Mouse (Mus musculus) kidney, embryonic 15.5 days (tissue): Measurements from ENCODE around the gene Lmln. TPM values are rescaled to one million over a fixed set of nuclear protein-coding genes. Genes with fewer than 3 reads are reported as not detected.
"Not testable (repeated sequence)": the region's sequence is repeated elsewhere in the genome, so short reads cannot be mapped to it uniquely, and the experiment has no call there.

Experiments used
- ATAC-seq: fragments of 200-750 bp; cut with Nextera tagmentation; replicated peaks from 2 replicates; pipeline ENCODE4 v1.8.0; 2017; ENCODE audit warnings: moderate TSS enrichment; ENCODE audit not compliant: low FRiP score
- H3K27ac ChIP-seq: fragments of 300-500 bp; sonication (generic); 2 replicates; pipeline ENCODE4 v1.5.1; 2015; ENCODE audit warnings: mild to moderate bottlenecking, inconsistent platforms
- H3K27me3 ChIP-seq: fragments of 300-500 bp; sonication (generic); 2 replicates; pipeline ENCODE4 v1.6.1; 2015; ENCODE audit warnings: inconsistent platforms
- H3K36me3 ChIP-seq: fragments of 300-500 bp; sonication (generic); 2 replicates; pipeline ENCODE4 v1.6.1; 2015; ENCODE audit warnings: inconsistent platforms
- H3K4me1 ChIP-seq: fragments of 300-500 bp; sonication (generic); 2 replicates; pipeline ENCODE4 v1.6.1; 2015; ENCODE audit warnings: inconsistent platforms
- H3K4me2 ChIP-seq: fragments of 300-500 bp; sonication (generic); 2 replicates; pipeline ENCODE4 v1.6.1; 2015; ENCODE audit warnings: moderate library complexity, mild to moderate bottlenecking, inconsistent platforms
- H3K4me3 ChIP-seq: fragments of 300-500 bp; sonication (generic); replicated peaks from 2 replicates; pipeline ENCODE4 v1.5.1; 2015; ENCODE audit warnings: mild to moderate bottlenecking, inconsistent platforms
- H3K9ac ChIP-seq: fragments of 300-500 bp; sonication (generic); 2 replicates; pipeline ENCODE4 v1.6.1; 2015; ENCODE audit warnings: mild to moderate bottlenecking, inconsistent platforms
- H3K9me3 ChIP-seq: fragments of 300-500 bp; sonication (generic); replicated peaks from 2 replicates; pipeline ENCODE4 v1.6.1; 2016; ENCODE audit warnings: inconsistent platforms
- WGBS: fragments of 180-500 bp; shearing (Covaris S2); methylation state at CpG from one replicate; pipeline ENCODE4 v1.1.7; 2015; ENCODE audit warnings: mixed read lengths; 5-methylcytosine and 5-hydroxymethylcytosine counted together
- polyA plus RNA-seq: library from polyadenylated mRNA; unstranded; fragments of >200 nt; fragmentation: Nextera tagmentation; extraction: Ambion mirVana; gene quantifications from 2 replicates; pipeline ENCODE4 v1.2.1, GENCODE M21; 2015

The Lmln gene
- polyA plus RNA-seq, 1 experiment from 2014 or later = 2.3 TPM

DNA sequence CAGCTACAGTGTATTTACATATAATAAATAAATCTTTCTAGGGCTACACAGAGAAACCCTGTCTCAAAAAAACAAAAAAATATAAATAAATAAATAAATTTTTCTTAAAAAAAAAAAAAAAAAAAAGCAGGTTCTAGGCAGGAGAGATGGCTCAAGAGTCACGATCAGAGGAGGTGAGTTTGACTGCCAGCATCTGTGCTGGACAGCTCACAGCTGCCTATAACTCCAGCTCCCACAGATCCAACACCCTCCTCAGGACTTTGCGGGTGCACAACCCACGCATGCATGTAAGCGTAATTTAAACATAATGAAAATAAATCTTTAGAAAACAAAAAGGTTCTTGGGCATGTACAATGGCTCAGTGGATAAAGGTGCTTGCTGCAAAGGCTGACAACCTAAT lies 26.3 kb upstream of the Lmln start:
- Histone ChIP-seq H3K36me3 (no peaks in the 10 kb centered on the region), H3K4me1 (0 out of 2 replicates have a peak, but pooled peaks cover 11% of the 10 kb centered on the region), H3K4me2 (no peak overlapping the region), H3K27me3 (no peaks in the 10 kb centered on the region), H3K27ac (0 out of 2 replicates have a peak overlapping the region, but pooled peaks have one; percentile 3), H3K9ac (no peak overlapping the region), H3K9me3 (no peaks in the 10 kb centered on the region), H3K4me3 (no peak overlapping the region)
- no peak for ATAC-seq
- 25% methylated on average over 4 of the region's 4 CpGs for WGBS

DNA sequence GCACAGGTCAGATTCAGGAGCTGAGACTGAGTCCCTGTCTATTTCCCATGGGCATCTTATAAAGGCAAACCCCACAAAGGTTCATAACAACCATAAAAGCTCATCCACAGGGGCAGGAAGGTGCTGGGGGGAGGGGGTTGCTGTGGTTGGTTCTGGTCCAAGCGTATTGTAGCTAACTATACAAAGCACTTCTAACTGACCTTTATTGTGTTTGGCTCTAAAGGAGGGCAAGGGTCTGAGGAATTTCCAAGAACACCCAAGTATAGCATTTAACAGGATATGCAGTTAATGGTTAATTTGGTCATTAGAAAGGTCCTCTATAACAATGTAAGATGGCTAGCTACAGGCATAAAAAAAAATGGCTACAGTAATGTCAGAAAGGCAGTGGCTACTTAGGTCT lies 19.6 kb upstream of the Lmln start:
- no peaks in the 10 kb centered on the region for H3K4me1 ChIP-seq
- H3K27me3 ChIP-seq = no peaks in the 10 kb centered on the region
- 87% methylated on average over 1 of the region's 1 CpGs for WGBS
- no peaks in the 10 kb centered on the region for H3K9me3 ChIP-seq
- no peak overlapping the region for H3K9ac ChIP-seq
- H3K36me3 ChIP-seq = no peaks in the 10 kb centered on the region
- H3K27ac ChIP-seq = no peak overlapping the region
- ATAC-seq = peak; percentile 64; the same call in 1 of the 2 replicates
- no peak overlapping the region for H3K4me2 ChIP-seq
- no peak overlapping the region for H3K4me3 ChIP-seq

DNA sequence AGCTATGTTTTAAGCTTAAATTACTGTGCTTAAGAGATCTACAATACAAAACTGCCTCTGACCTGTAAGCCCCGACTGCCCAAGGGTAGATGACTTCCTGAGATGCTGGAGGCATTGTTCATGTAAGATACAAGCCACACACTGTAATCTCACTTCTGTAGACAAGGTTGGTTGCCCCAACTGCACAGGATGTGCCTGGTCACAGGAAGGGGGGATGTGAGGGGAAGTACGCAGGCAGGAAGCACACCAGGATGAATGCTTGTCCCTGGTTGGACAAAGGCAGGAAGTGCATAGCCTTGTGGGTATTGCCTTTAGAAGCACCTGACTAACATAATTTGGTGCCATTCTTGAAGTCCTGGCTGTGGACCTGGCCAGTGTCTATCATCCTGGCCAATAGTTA lies 19.1 kb upstream of the Lmln start:
- H3K27ac ChIP-seq = peak overlapping the region; percentile 3; the same call in 1 of the 2 replicates
- no peaks in the 10 kb centered on the region for H3K36me3 ChIP-seq
- 78% methylated on average over 2 of the region's 2 CpGs for WGBS
- ATAC-seq = 0 out of 2 replicates have a peak, but pooled peaks have one; percentile 22
- H3K4me2 ChIP-seq = no peak overlapping the region
- H3K4me1 ChIP-seq = no peaks in the 10 kb centered on the region
- H3K9ac ChIP-seq = no peak overlapping the region
- H3K27me3 ChIP-seq = no peaks in the 10 kb centered on the region
- H3K4me3 ChIP-seq = no peak overlapping the region
- no peaks in the 10 kb centered on the region for H3K9me3 ChIP-seq

DNA sequence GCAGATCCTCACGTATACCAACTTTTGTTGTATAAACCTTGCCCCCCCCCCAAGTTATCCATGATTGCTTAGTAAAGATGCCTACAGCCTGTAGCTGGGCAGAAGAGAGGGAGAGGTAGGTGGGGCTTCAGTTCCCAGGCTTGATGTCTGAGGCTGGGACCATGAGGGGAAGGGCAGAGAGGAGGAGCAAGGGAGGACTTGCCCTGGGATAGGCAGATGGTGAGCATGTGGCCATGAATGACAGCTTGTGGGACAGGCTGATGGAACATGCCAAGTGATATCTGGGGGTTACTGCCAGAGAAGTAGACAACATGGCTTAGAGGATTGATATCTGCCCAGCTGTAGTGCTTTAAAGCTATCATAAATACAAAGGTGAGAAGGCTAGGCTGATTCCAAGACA lies 14.3 kb upstream of the Lmln start:
- H3K4me1 ChIP-seq = no peaks in the 10 kb centered on the region
- H3K27ac ChIP-seq = no peak overlapping the region
- H3K9ac ChIP-seq = no peak overlapping the region
- no peaks in the 10 kb centered on the region for H3K9me3 ChIP-seq
- 98% methylated on average over 1 of the region's 1 CpGs for WGBS
- no peaks in the 10 kb centered on the region for H3K36me3 ChIP-seq
- H3K4me2 ChIP-seq = no peak overlapping the region
- no peaks in the 10 kb centered on the region for H3K27me3 ChIP-seq
- ATAC-seq = no peak
- H3K4me3 ChIP-seq = no peak overlapping the region

- Histone ChIP-seq H3K4me3 (no peak overlapping the region), H3K27ac (no peak overlapping the region), H3K9ac (no peak overlapping the region), H3K27me3 (no peaks in the 10 kb centered on the region), H3K36me3 (no peaks in the 10 kb centered on the region), H3K4me2 (no peak overlapping the region), H3K4me1 (no peaks in the 10 kb centered on the region), H3K9me3 (no peaks in the 10 kb centered on the region)
- 84% methylated on average over 2 of the region's 2 CpGs for WGBS
- no peak for ATAC-seq
These were observed 13.6 kb upstream of the Lmln start for GRCm38 (mm10) chr16:33048686-33049085.

GRCm38 (mm10) chr16:33049809-33050208 lies 12.5 kb upstream of the Lmln start:
- Histone ChIP-seq H3K4me1 (no peaks in the 10 kb centered on the region), H3K9ac (no peak overlapping the region), H3K27ac (no peak overlapping the region), H3K4me2 (no peak overlapping the region), H3K4me3 (no peak overlapping the region), H3K9me3 (no peaks in the 10 kb centered on the region), H3K36me3 (no peaks in the 10 kb centered on the region), H3K27me3 (no peaks in the 10 kb centered on the region)
- no peak for ATAC-seq
- 87% methylated on average over 16 of the region's 16 CpGs for WGBS

- Histone ChIP-seq H3K27ac (no peak overlapping the region), H3K27me3 (no peaks in the 10 kb centered on the region), H3K9ac (no peak overlapping the region), H3K4me3 (no peak overlapping the region), H3K36me3 (peaks cover 4% of the 10 kb centered on the region), H3K4me1 (peaks cover 7% of the 10 kb centered on the region), H3K9me3 (no peaks in the 10 kb centered on the region), H3K4me2 (no peak overlapping the region)
- no peak for ATAC-seq
- 76% methylated on average over 5 of the region's 5 CpGs for WGBS
These were observed 9.2 kb upstream of the Lmln start for GRCm38 (mm10) chr16:33053141-33053540.

- H3K9me3 ChIP-seq, H3K4me2 ChIP-seq, H3K4me3 ChIP-seq, H3K9ac ChIP-seq, H3K27ac ChIP-seq, H3K27me3 ChIP-seq, ATAC-seq: not testable (repeated sequence)
- peaks cover 22% of the 10 kb centered on the region for H3K36me3 ChIP-seq
- peaks cover 23% of the 10 kb centered on the region for H3K4me1 ChIP-seq
- WGBS = 88% methylated on average over 2 of the region's 2 CpGs
These were observed 7.4 kb upstream of the Lmln start for GRCm38 (mm10) chr16:33054927-33055326.

DNA sequence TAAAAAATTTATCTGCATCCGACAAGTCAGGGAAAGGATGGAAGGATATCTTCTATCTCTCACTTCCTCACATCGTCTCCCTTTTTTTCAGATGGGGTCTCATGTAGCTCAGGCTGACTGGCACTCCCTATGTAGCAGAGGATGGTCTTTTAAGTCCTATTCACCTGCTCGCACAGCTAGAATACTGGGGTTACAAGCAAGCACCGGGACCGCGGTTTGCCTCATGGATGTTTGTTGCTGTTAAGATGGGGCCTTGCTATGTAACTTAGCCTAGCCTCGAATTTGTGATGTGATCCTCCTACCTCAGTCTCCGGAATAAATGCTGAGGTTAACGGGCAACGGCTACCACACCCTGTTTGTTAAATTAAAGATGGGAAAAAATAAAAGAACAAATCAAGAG lies 6.7 kb upstream of the Lmln start:
- ATAC-seq = peak; percentile 41
- peak overlapping the region; percentile 67 for H3K4me2 ChIP-seq
- H3K4me1 ChIP-seq = peaks cover 24% of the 10 kb centered on the region
- H3K9ac ChIP-seq = peak overlapping the region; percentile 31; the same call in 1 of the 2 replicates
- H3K27ac ChIP-seq = peak overlapping the region; percentile 94; the same call in 1 of the 2 replicates
- peaks cover 29% of the 10 kb centered on the region for H3K36me3 ChIP-seq
- no peaks in the 10 kb centered on the region for H3K9me3 ChIP-seq
- peak overlapping the region; percentile 97 for H3K4me3 ChIP-seq
- H3K27me3 ChIP-seq = no peaks in the 10 kb centered on the region
- WGBS = 21% methylated on average over 10 of the region's 10 CpGs

- peak; percentile 90 for ATAC-seq
- under 1% methylated on average over 47 of the region's 47 CpGs for WGBS
These were observed 6.1 kb upstream of the Lmln start, which contains the start of the genes Iqcg and Rpl35a for GRCm38 (mm10) chr16:33056095-33056785. Gene Iqcg, minus strand, starts transcription at chr16:33056218. Gene Rpl35a, plus strand, starts transcription at chr16:33056453.

DNA sequence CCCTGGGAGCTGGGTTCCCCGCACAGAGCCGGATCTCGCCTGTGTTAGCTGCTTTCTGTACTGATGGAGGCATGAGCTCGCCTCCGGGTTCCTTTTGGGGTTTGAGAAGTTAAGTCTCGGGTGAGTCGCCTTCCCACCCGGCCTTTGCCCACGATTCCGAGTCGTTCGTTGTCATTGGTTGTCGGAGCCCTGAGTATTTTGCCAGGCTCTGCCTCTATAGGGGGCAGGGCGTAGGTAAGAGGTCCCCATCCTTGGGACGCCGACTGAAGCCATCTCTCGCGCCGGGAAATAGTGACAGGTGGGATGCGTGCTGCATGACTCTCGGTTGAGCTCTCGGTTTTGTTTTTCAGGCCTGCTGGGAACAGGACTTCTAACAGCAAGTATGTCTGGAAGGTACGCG lies 5.5 kb upstream of the Lmln start:
- Histone ChIP-seq H3K36me3 (peaks cover 33% of the 10 kb centered on the region), H3K4me2 (peak overlapping the region; percentile 67), H3K4me3 (peak overlapping the region; percentile 97), H3K9me3 (no peaks in the 10 kb centered on the region), H3K9ac (peak overlapping the region; percentile 99), H3K4me1 (peaks cover 29% of the 10 kb centered on the region), H3K27ac (peak overlapping the region; percentile 94), H3K27me3 (no peaks in the 10 kb centered on the region)
- WGBS = under 1% methylated on average over 24 of the region's 24 CpGs
- ATAC-seq = no peak

More at GRCm38 (mm10) chr16:33056095-33056785, 6.1 kb upstream of the Lmln start, which contains the start of the genes Iqcg and Rpl35a:
- H3K27me3 ChIP-seq = no peaks in the 10 kb centered on the region
- H3K36me3 ChIP-seq = peaks cover 33% of the 10 kb centered on the region
- peak within 1 kb of the TSS; percentile 99 for H3K9ac ChIP-seq
- H3K4me2 ChIP-seq = peak within 1 kb of the TSS; percentile 67
- H3K4me3 ChIP-seq = peak within 1 kb of the TSS; percentile 97
- no peaks in the 10 kb centered on the region for H3K9me3 ChIP-seq
- peak within 1 kb of the TSS; percentile 94 for H3K27ac ChIP-seq
- H3K4me1 ChIP-seq = peaks cover 26% of the 10 kb centered on the region

- no peak for ATAC-seq
- peaks cover 33% of the 10 kb centered on the region for H3K36me3 ChIP-seq
- H3K4me3 ChIP-seq = peak overlapping the region; percentile 97
- peak overlapping the region; percentile 99 for H3K9ac ChIP-seq
- H3K27me3 ChIP-seq = no peaks in the 10 kb centered on the region
- H3K27ac ChIP-seq = no peak overlapping the region
- H3K9me3 ChIP-seq = no peaks in the 10 kb centered on the region
- peak overlapping the region; percentile 67 for H3K4me2 ChIP-seq
- WGBS = 87% methylated on average over 16 of the region's 16 CpGs
- peaks cover 34% of the 10 kb centered on the region for H3K4me1 ChIP-seq
These were observed 4.3 kb upstream of the Lmln start for GRCm38 (mm10) chr16:33058033-33058432.
